In the genomic region with DNA sequence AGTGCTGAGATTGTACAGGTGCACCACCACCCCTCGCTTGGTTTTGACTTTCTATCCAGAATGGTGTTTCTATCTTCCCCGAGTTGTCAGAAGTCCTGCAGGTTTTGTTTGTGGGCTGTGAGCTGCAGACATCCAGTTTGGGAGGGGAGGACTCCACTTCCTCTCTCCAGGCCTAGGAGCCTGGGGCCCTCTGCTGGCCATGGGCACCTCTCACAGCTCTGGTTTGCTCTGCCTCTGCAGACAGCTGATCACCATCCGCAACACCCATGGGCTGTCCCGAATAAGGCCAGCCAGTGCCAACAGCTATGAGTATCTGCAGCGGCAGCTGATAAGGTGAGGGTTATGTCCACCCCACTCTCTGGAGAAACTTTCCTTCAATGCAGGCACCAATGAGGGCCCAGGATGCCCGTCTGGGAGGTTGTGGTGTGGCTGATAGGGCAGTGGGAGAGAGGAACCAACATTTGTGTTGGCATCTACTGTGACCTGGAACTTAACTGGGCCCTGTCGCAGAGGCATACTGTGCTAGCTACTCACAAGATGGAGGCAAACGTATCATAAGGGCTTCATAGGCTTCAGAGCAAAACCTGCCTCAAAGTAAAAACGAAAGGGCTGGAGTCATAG, we compare ENCODE assay signal across 8 mouse cellular contexts. TPM values are rescaled to one million over a fixed set of nuclear protein-coding genes. Genes with fewer than 3 reads are reported as not detected.
DNase-seq lines count a peak whose midpoint lies in the region; ATAC-seq and TF ChIP-seq lines count a peak whose summit lies in the region.

No protein-coding gene starts in this region.

- TF ChIP-seq CTCF in MEL (IDR thresholded peaks at IDR 0.05 in 2 of 3, conservative IDR thresholded peaks at IDR 0.05 in 1 of 3; ENCODE audit: control insufficient read depth in 1 of 3, insufficient read depth in 1 of 3, low read depth in 2 of 3, low read length in 3 of 3, poor library complexity in 1 of 3, severe bottlenecking in 1 of 3) = peak; percentile 83 to 92 (median 91)
- TF ChIP-seq CTCF in brain, embryonic 14.5 days (IDR thresholded peaks at IDR 0.05; ENCODE audit: borderline replicate concordance, extremely low read depth, insufficient read depth, insufficient read length) = peak; percentile 65
- peak; percentile 76 for TF ChIP-seq CTCF in forebrain, postnatal 0 days (IDR thresholded peaks at IDR 0.05; ENCODE audit: low read depth)

- no peak for TF ChIP-seq POLR2A in MEL (IDR thresholded peaks at IDR 0.05; ENCODE audit: control insufficient read depth in 1 of 2, insufficient read depth in 1 of 2, low read depth in 1 of 2, low read length in 2 of 2, poor library complexity in 1 of 2)
- TF ChIP-seq POLR2A in brain, embryonic 14.5 days (IDR thresholded peaks at IDR 0.05; ENCODE audit: borderline replicate concordance, extremely low read depth, insufficient read depth, insufficient read length, poor library complexity, severe bottlenecking) = no peak

- no peak for TF ChIP-seq EP300 in MEL (IDR thresholded peaks at IDR 0.05; ENCODE audit: low read depth in 1 of 2, low read length in 2 of 2)

- H3K4me2 ChIP-seq in forebrain, postnatal 0 days (ENCODE audit: low read depth) = no peak overlapping the region

- peak; percentile 84 for DNase-seq in MEL (ENCODE audit: low read depth, low spot score)
- DNase-seq in brain, embryonic 14.5 days (ENCODE audit: low read depth) = peak; percentile 56
- peak; percentile 43 for DNase-seq in forebrain, postnatal 0 days
- DNase-seq in heart, postnatal 4 days = peak; percentile 86
- DNase-seq in layer of hippocampus, postnatal 10 days (ENCODE audit: low spot score in 2 of 2) = peak; percentile 68 to 76
- peak; percentile 87 for DNase-seq in lung, postnatal 25 days (ENCODE audit: low spot score)
- DNase-seq in right cerebral cortex, adult 18-20 months = peak; percentile 78
- DNase-seq in thymus, postnatal 4 days = peak; percentile 83

- H3K4me3 ChIP-seq in MEL (ENCODE audit: control insufficient read depth in 1 of 2, insufficient read depth in 1 of 2, low read depth in 2 of 2, low read length in 2 of 2) = no peak overlapping the region
- H3K4me3 ChIP-seq in forebrain, postnatal 0 days (ENCODE audit: low read depth, low read length) = no peak overlapping the region

- H3K27ac ChIP-seq in MEL (ENCODE audit: control insufficient read depth, low read depth, low read length) = no peak overlapping the region
- H3K27ac ChIP-seq in forebrain, postnatal 0 days (ENCODE audit: low read depth, low read length) = no peak overlapping the region

- H3K9me3 ChIP-seq in MEL (replicated peaks; ENCODE audit: insufficient read depth, low read length) = no peaks in the 10 kb centered on the region
- H3K9me3 ChIP-seq in forebrain, postnatal 0 days (ENCODE audit: low read length) = no peaks in the 10 kb centered on the region

- no peaks in the 10 kb centered on the region for H3K79me2 ChIP-seq in MEL (ENCODE audit: control insufficient read depth, insufficient read depth, low read length, poor library complexity)

- peak; percentile 83 for ATAC-seq in forebrain, postnatal 0 days

- 57% methylated on average over 9 of the region's 9 CpGs for WGBS in forebrain, postnatal 0 days

- no peaks in the 10 kb centered on the region for H3K36me3 ChIP-seq in MEL (ENCODE audit: control insufficient read depth in 1 of 2, insufficient read depth in 2 of 2, low read length in 2 of 2)
- no peaks in the 10 kb centered on the region for H3K36me3 ChIP-seq in forebrain, postnatal 0 days (ENCODE audit: insufficient read depth)

- no peaks in the 10 kb centered on the region for H3K27me3 ChIP-seq in MEL (ENCODE audit: control insufficient read depth in 1 of 2, insufficient read depth in 2 of 2, low read length in 2 of 2)
- no peaks in the 10 kb centered on the region for H3K27me3 ChIP-seq in forebrain, postnatal 0 days (ENCODE audit: insufficient read depth, low read length)

- TF ChIP-seq RAD21 in MEL (IDR thresholded peaks at IDR 0.05; ENCODE audit: low read depth, low read length) = peak; percentile 89

- no peaks in the 10 kb centered on the region; a peak in 1 of 4 replicates for H3K4me1 ChIP-seq in MEL (ENCODE audit: control insufficient read depth in 1 of 2, insufficient read depth in 2 of 2, low read length in 2 of 2)
- H3K4me1 ChIP-seq in forebrain, postnatal 0 days (ENCODE audit: insufficient read depth) = no peaks in the 10 kb centered on the region

- no peak overlapping the region for H3K9ac ChIP-seq in MEL (ENCODE audit: control insufficient read depth, low read depth, low read length, poor library complexity, severe bottlenecking)
- H3K9ac ChIP-seq in forebrain, postnatal 0 days = no peak overlapping the region

TF ChIP-seq in MEL, 35 proteins besides CTCF, POLR2A, EP300 and RAD21:
- TF ChIP-seq ZC3H11A (IDR thresholded peaks at IDR 0.05; ENCODE audit: low read depth, low read length) (peak; percentile 64), ETS1 (IDR thresholded peaks at IDR 0.05; ENCODE audit: low read depth, low read length) (0 out of 2 replicates have a peak, but pooled peaks have one; percentile 30), POLR2AphosphoS5 (IDR thresholded peaks at IDR 0.05; ENCODE audit: borderline replicate concordance, low read depth, low read length) (no peak), HCFC1 (IDR thresholded peaks at IDR 0.05; ENCODE audit: low read depth, low read length) (0 out of 2 replicates have a peak, but pooled peaks have one; percentile 19), MXI1 (IDR thresholded peaks at IDR 0.05; ENCODE audit: low read depth, low read length) (0 out of 2 replicates have a peak, but pooled peaks have one; percentile 20), SMC3 (IDR thresholded peaks at IDR 0.05; ENCODE audit: low read depth, low read length) (peak; percentile 91), CHD1 (IDR thresholded peaks at IDR 0.05; ENCODE audit: low read depth, low read length) (no peak), ELF1 (IDR thresholded peaks at IDR 0.05; ENCODE audit: low read depth, low read length) (peak; percentile 54; the same call in 1 of the 2 replicates), TCF12 (IDR thresholded peaks at IDR 0.05; ENCODE audit: low read depth, low read length) (0 out of 2 replicates have a peak, but pooled peaks have one; percentile 23), SIN3A (IDR thresholded peaks at IDR 0.05; ENCODE audit: low read length) (peak; percentile 70)
TF ChIP-seq in MEL: peak in this region for 8.

RNA-seq across cellular contexts. Expression of gene Ubald1, which starts 17.1 kb away (rescaled TPM):
- 2.8 and 4.3 TPM in 2 replicates for total RNA-seq in MEL (2012; rRNA removed)
- polyA plus RNA-seq in MEL (2012; ENCODE audit: insufficient read depth in 1 of 2, insufficient read length in 2 of 2, low read depth in 1 of 2, low replicate concordance in 2 of 2, missing spikeins in 1 of 2) = 10 to 100 TPM in 1 of 2 experiments, not detected in 1; 25.6 TPM
- polyA plus RNA-seq in brain, embryonic 14.5 days (2012; rRNA removed) = 25.7 and 46.5 TPM in 2 replicates
- total RNA-seq in forebrain, postnatal 0 days (2014; rRNA removed) = 27.7 and 37.7 TPM in 2 replicates
- polyA plus RNA-seq in forebrain, postnatal 0 days (2015; fragmentation: Nextera tagmentation; extraction: Ambion mirVana) = 79.2 and 80.7 TPM in 2 replicates
- 10 to 100 TPM; 22.6 to 24.8 TPM for total RNA-seq in heart, postnatal 4 days (2021)
- 10 to 100 TPM; 68.9 to 74.7 TPM for total RNA-seq in layer of hippocampus, postnatal 10 days (2021)

RNA-seq across cellular contexts. Expression of gene Mgrn1, which starts 23.1 kb away (rescaled TPM):
- 8.4 and 9.8 TPM in 2 replicates for total RNA-seq in MEL (2012; rRNA removed)
- polyA plus RNA-seq in MEL (2012; ENCODE audit: insufficient read depth in 1 of 2, insufficient read length in 2 of 2, low read depth in 1 of 2, low replicate concordance in 2 of 2, missing spikeins in 1 of 2) = 10 to 100 TPM in 1 of 2 experiments, not detected in 1; 25.0 TPM
- 152 and 169 TPM in 2 replicates for polyA plus RNA-seq in brain, embryonic 14.5 days (2012; rRNA removed)
- 123 and 167 TPM in 2 replicates for total RNA-seq in forebrain, postnatal 0 days (2014; rRNA removed)
- 96.1 and 109 TPM in 2 replicates for polyA plus RNA-seq in forebrain, postnatal 0 days (2015; fragmentation: Nextera tagmentation; extraction: Ambion mirVana)
- 100 to 1,000 TPM; 170 to 187 TPM for total RNA-seq in heart, postnatal 4 days (2021)
- total RNA-seq in layer of hippocampus, postnatal 10 days (2021) = 100 to 1,000 TPM; 164 to 168 TPM

RNA-seq across cellular contexts. Expression of gene 4930562C15Rik, which starts 27.8 kb away (rescaled TPM):
- total RNA-seq in MEL (2012; rRNA removed) = 0.12 TPM in 1 of 2 replicates, not detected in the other
- polyA plus RNA-seq in MEL (2012; ENCODE audit: insufficient read depth in 1 of 2, insufficient read length in 2 of 2, low read depth in 1 of 2, low replicate concordance in 2 of 2, missing spikeins in 1 of 2) = under 1 TPM in 1 of 2 experiments, not detected in 1; 0.21 TPM
- polyA plus RNA-seq in brain, embryonic 14.5 days (2012; rRNA removed) = not detected in 2 replicates
- not detected in 2 replicates for total RNA-seq in forebrain, postnatal 0 days (2014; rRNA removed)
- 0.17 TPM in 1 of 2 replicates, not detected in the other for polyA plus RNA-seq in forebrain, postnatal 0 days (2015; fragmentation: Nextera tagmentation; extraction: Ambion mirVana)
- not detected for total RNA-seq in heart, postnatal 4 days (2021)
- not detected for total RNA-seq in layer of hippocampus, postnatal 10 days (2021)

Comparison
In these comparisons a context has a peak if more than half of its experiments do, and no peak if none do; other contexts are left out.
1. RNA of gene Mgrn1, which starts 23.1 kb away (total RNA-seq): 170 to 187 TPM in heart, postnatal 4 days, 164 to 168 TPM in layer of hippocampus, postnatal 10 days and 123 to 167 TPM in forebrain, postnatal 0 days; 8.4 to 9.8 TPM in MEL; every median in the first group is over 10 times any median in the second.
2. Peak in every context shown above with its lines, with median percentiles within 50 percentile points of each other: DNase-seq and CTCF ChIP-seq.